Mouse (Mus musculus) MEL (cell line): ENCODE measurements around the gene Tcte3. TPM values are rescaled to one million over a fixed set of nuclear protein-coding genes. Genes with fewer than 3 reads are reported as not detected.

Source experiments
- DNase-seq: peaks from one replicate; pipeline ENCODE4 v3.0.0; 2011; ENCODE audit warnings: low read depth, low spot score
- H3K27ac ChIP-seq: 2 replicates; pipeline ENCODE4 v1.5.1; 2012; ENCODE audit warnings: low read depth, mild to moderate bottlenecking, control low read depth, low read length, moderate library complexity; ENCODE audit not compliant: control insufficient read depth
- H3K27me3 ChIP-seq, 2 experiments: fragments of 150-350 bp in 1 of 2; sonication (generic) in 1 of 2; 2 replicates each; pipeline ENCODE4 v1.6.1; 2012; ENCODE audit warnings: low read length in 2 of 2, mild to moderate bottlenecking in 2 of 2, improper control_type of control experiment in 1 of 2, moderate library complexity in 1 of 2; ENCODE audit not compliant: insufficient read depth in 2 of 2, control insufficient read depth in 1 of 2
- H3K36me3 ChIP-seq, 2 experiments: 2 replicates each; pipeline ENCODE4 v1.6.1; 2012 to 2014; ENCODE audit warnings: low read length in 2 of 2, improper control_type of control experiment in 1 of 2, inconsistent platforms in 1 of 2, mild to moderate bottlenecking in 1 of 2; ENCODE audit not compliant: insufficient read depth in 2 of 2, control insufficient read depth in 1 of 2
- H3K4me1 ChIP-seq, 2 experiments: fragments of 150-350 bp in 1 of 2; sonication (generic) in 1 of 2; 2 replicates each; pipeline ENCODE4 v1.6.1; 2012; ENCODE audit warnings: low read length in 2 of 2, improper control_type of control experiment in 1 of 2, mild to moderate bottlenecking in 1 of 2; ENCODE audit not compliant: insufficient read depth in 2 of 2, control insufficient read depth in 1 of 2
- H3K4me3 ChIP-seq, 2 experiments: fragments of 150-350 bp in 1 of 2; sonication (generic) in 1 of 2; 2 replicates each; pipeline ENCODE4 v1.5.1; 2012; ENCODE audit warnings: low read depth in 2 of 2, low read length in 2 of 2, mild to moderate bottlenecking in 2 of 2, moderate library complexity in 2 of 2, control low read depth in 1 of 2, improper control_type of control experiment in 1 of 2; ENCODE audit not compliant: control insufficient read depth in 1 of 2, insufficient read depth in 1 of 2
- H3K79me2 ChIP-seq: 2 replicates; pipeline ENCODE4 v1.6.1; 2012; ENCODE audit warnings: mild to moderate bottlenecking, low read length, moderate library complexity; ENCODE audit not compliant: control insufficient read depth, poor library complexity, insufficient read depth
- H3K9ac ChIP-seq: 2 replicates; pipeline ENCODE4 v1.6.1; 2012; ENCODE audit warnings: low read depth, mild to moderate bottlenecking, control low read depth, low read length, moderate library complexity; ENCODE audit not compliant: control insufficient read depth, poor library complexity, severe bottlenecking
- H3K9me3 ChIP-seq: fragments of 150-350 bp; sonication (generic); replicated peaks from 2 replicates; pipeline ENCODE4 v1.6.1; 2012; ENCODE audit warnings: mild to moderate bottlenecking, low read length, improper control_type of control experiment, moderate library complexity; ENCODE audit not compliant: insufficient read depth
- BHLHE40 ChIP-seq: IDR thresholded peaks from 2 replicates; pipeline ENCODE4 v1.6.1; 2012; ENCODE audit warnings: low read depth, mild to moderate bottlenecking, inconsistent platforms, low read length, improper control_type of control experiment, borderline replicate concordance
- CHD1 ChIP-seq: IDR thresholded peaks from 2 replicates; pipeline ENCODE4 v1.6.1; 2012; ENCODE audit warnings: low read depth, mild to moderate bottlenecking, inconsistent platforms, low read length, improper control_type of control experiment
- CHD2 ChIP-seq: IDR thresholded peaks from 2 replicates; pipeline ENCODE4 v1.6.1; 2011; ENCODE audit warnings: low read length, improper control_type of control experiment
- EP300 ChIP-seq, 2 experiments: IDR thresholded peaks; 2 replicates each; pipeline ENCODE4 v1.6.1; 2011; ENCODE audit warnings: improper control_type of control experiment in 2 of 2, low read length in 2 of 2, low read depth in 1 of 2, mild to moderate bottlenecking in 1 of 2
- ETS1 ChIP-seq: IDR thresholded peaks from 2 replicates; pipeline ENCODE4 v1.6.1; 2012; ENCODE audit warnings: low read depth, mild to moderate bottlenecking, inconsistent platforms, low read length, improper control_type of control experiment, moderate library complexity
- GABPA ChIP-seq: IDR thresholded peaks from 2 replicates; pipeline ENCODE4 v1.6.1; 2012; ENCODE audit warnings: low read depth, mild to moderate bottlenecking, inconsistent platforms, low read length, improper control_type of control experiment, moderate library complexity
- GATA1 ChIP-seq: IDR thresholded peaks from 2 replicates; pipeline ENCODE4 v1.6.1; 2011; ENCODE audit warnings: low read depth, low read length, improper control_type of control experiment
- HCFC1 ChIP-seq: IDR thresholded peaks from 2 replicates; pipeline ENCODE4 v1.6.1; 2012; ENCODE audit warnings: low read depth, mild to moderate bottlenecking, inconsistent platforms, low read length, improper control_type of control experiment, moderate library complexity
- JUND ChIP-seq: IDR thresholded peaks from 2 replicates; pipeline ENCODE4 v1.6.1; 2011; ENCODE audit warnings: low read depth, mild to moderate bottlenecking, improper control_type of control experiment, low read length
- KAT2A ChIP-seq: conservative IDR thresholded peaks from 2 replicates; pipeline ENCODE4 v1.6.1; 2012; ENCODE audit warnings: low read depth, low read length, improper control_type of control experiment, inconsistent platforms
- MAFK ChIP-seq: IDR thresholded peaks from 2 replicates; pipeline ENCODE4 v1.6.1; 2011; ENCODE audit warnings: low read depth, mild to moderate bottlenecking, low read length, improper control_type of control experiment, borderline replicate concordance
- MAX ChIP-seq: IDR thresholded peaks from 2 replicates; pipeline ENCODE4 v1.6.1; 2011; ENCODE audit warnings: low read length, improper control_type of control experiment
- MAZ ChIP-seq: IDR thresholded peaks from 2 replicates; pipeline ENCODE4 v1.6.1; 2012; ENCODE audit warnings: low read depth, mild to moderate bottlenecking, inconsistent platforms, low read length, improper control_type of control experiment
- MXI1 ChIP-seq: IDR thresholded peaks from 2 replicates; pipeline ENCODE4 v1.6.1; 2011; ENCODE audit warnings: mild to moderate bottlenecking, low read depth, low read length, improper control_type of control experiment
- MYB ChIP-seq: IDR thresholded peaks from 2 replicates; pipeline ENCODE4 v1.6.1; 2011; ENCODE audit warnings: mild to moderate bottlenecking, low read depth, low read length, improper control_type of control experiment
- MYC ChIP-seq: IDR thresholded peaks from 2 replicates; pipeline ENCODE4 v1.6.1; 2011; ENCODE audit warnings: low read depth, mild to moderate bottlenecking, low read length, improper control_type of control experiment, moderate library complexity
- POLR2A ChIP-seq, 2 experiments: IDR thresholded peaks; 2 replicates each; pipeline ENCODE4 v1.6.1; 2011 to 2012; ENCODE audit warnings: low read length in 2 of 2, mild to moderate bottlenecking in 2 of 2, control low read depth in 1 of 2, improper control_type of control experiment in 1 of 2, low read depth in 1 of 2, moderate library complexity in 1 of 2; ENCODE audit not compliant: control insufficient read depth in 1 of 2, insufficient read depth in 1 of 2, poor library complexity in 1 of 2
- RCOR1 ChIP-seq: IDR thresholded peaks from 2 replicates; pipeline ENCODE4 v1.6.1; 2012; ENCODE audit warnings: low read depth, mild to moderate bottlenecking, inconsistent platforms, low read length, improper control_type of control experiment
- SIN3A ChIP-seq: IDR thresholded peaks from 2 replicates; pipeline ENCODE4 v1.6.1; 2012; ENCODE audit warnings: low read length, improper control_type of control experiment, inconsistent platforms
- TAL1 ChIP-seq: IDR thresholded peaks from 2 replicates; pipeline ENCODE4 v1.6.1; 2012; ENCODE audit warnings: mild to moderate bottlenecking, inconsistent platforms, low read length, moderate library complexity, mixed read lengths
- TBP ChIP-seq: IDR thresholded peaks from 2 replicates; pipeline ENCODE4 v1.8.0; 2011; ENCODE audit warnings: low read depth, low read length, improper control_type of control experiment
- TCF12 ChIP-seq: IDR thresholded peaks from 2 replicates; pipeline ENCODE4 v1.6.1; 2014; ENCODE audit warnings: low read depth, mild to moderate bottlenecking, inconsistent platforms, low read length, improper control_type of control experiment, moderate library complexity
- USF1 ChIP-seq: IDR thresholded peaks from 2 replicates; pipeline ENCODE4 v1.6.1; 2014; ENCODE audit warnings: low read depth, mild to moderate bottlenecking, inconsistent platforms, low read length, improper control_type of control experiment, moderate library complexity
- USF2 ChIP-seq, 2 experiments: IDR thresholded peaks; 2 replicates each; pipeline ENCODE4 v1.6.1; 2011 to 2012; ENCODE audit warnings: improper control_type of control experiment in 2 of 2, low read length in 2 of 2, borderline replicate concordance in 1 of 2, inconsistent platforms in 1 of 2, low read depth in 1 of 2, mild to moderate bottlenecking in 1 of 2; ENCODE audit not compliant: insufficient read depth in 1 of 2
- ZKSCAN1 ChIP-seq: IDR thresholded peaks from 2 replicates; pipeline ENCODE4 v1.6.1; 2012; ENCODE audit warnings: low read depth, mild to moderate bottlenecking, inconsistent platforms, low read length, improper control_type of control experiment, moderate library complexity
- ZNF384 ChIP-seq: IDR thresholded peaks from 2 replicates; pipeline ENCODE4 v1.6.1; 2012; ENCODE audit warnings: low read depth, mild to moderate bottlenecking, inconsistent platforms, low read length, improper control_type of control experiment
- polyA plus RNA-seq, 2 experiments: library from polyadenylated mRNA; stranded (reverse) in 1 of 2; unstranded in 1 of 2; fragments of >175 nt in 1 of 2; fragments of >200 nt in 1 of 2; gene quantifications; 2 replicates each; pipeline versions ENCODE4 v1.2.1 to v1.2.4; 2012; ENCODE audit warnings: low replicate concordance in 2 of 2, low read depth in 1 of 2; ENCODE audit not compliant: insufficient read length in 2 of 2, insufficient read depth in 1 of 2, missing spikeins in 1 of 2
- total RNA-seq: library from RNA; depleted of rRNA; stranded (reverse); fragments of 300-350 nt; gene quantifications from 2 replicates; pipeline ENCODE4 v1.2.3, GENCODE M21; 2012

The Tcte3 gene
- total and polyA plus RNA-seq, 3 experiments: 10.3 to 13.8 TPM; not detected in 1

DNA sequence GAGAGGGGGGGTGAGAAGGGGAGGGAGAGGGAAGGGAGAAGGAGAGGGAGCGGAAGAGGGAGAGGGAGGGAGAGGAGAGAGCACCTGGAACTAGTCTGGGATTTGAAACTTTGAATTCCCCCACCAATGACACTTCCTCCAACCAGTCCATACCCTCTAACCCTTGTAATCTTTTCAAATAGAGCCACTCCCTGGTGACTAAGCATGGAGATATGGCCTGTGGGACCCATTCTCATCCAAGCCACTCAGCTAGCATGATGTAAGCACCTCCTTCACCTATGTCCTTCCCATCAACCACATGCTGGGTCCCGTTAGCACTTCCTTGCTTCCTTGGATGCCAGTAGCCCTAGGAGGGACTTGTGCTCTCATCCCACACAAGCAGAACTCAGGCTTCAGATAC lies 43.7 kb upstream of the Tcte3 start (continued):
- TF ChIP-seq RCOR1: peak; percentile 44; the same call in 1 of the 2 replicates

DNA sequence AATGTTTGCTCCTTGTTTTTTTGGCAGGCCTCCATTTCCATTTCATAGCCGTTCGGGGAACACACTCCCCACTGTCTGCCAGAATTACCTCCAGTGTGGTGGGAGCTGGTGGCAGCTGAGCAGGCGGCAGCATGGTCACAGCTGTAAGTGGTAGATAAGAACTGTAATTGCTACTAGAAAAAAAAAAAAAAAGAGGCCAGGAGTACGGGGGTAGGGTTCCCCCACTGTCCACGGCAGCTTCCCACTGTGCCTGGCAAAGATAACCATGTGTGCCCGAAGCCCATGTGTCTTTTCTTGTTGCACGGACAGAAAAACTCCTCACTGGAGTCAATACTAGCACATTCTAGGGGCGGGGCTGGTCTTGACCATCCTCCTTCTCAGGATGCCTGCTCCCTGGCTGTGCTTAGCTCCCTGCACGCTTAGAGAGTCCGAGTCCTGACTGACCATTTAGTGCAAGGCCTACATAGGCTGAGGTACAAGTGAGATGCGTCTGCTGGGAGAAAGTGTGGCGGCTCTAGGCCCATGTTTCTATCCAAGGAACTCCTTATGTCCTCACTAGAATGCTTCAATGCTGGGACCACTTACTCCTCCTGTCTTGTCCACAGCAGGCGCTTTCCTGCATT lies 43.0 kb upstream of the Tcte3 start:
- peaks cover 9 to 30% of the 10 kb centered on the region in 2 experiments; a peak in 3 of 4 replicates for H3K4me1 ChIP-seq
- no peaks in the 10 kb centered on the region for H3K27me3 ChIP-seq
- no peaks in the 10 kb centered on the region for H3K9me3 ChIP-seq
- TF ChIP-seq ZKSCAN1 (peak; percentile 56; the same call in 1 of the 2 replicates), MYB (peak; percentile 42), BHLHE40 (peak; percentile 73; the same call in 1 of the 2 replicates), JUND (no peak), MAFK (0 out of 2 replicates have a peak, but pooled peaks have one; percentile 50), POLR2A (IDR thresholded peaks at IDR 0.05; ENCODE audit: control insufficient read depth in 1 of 2, insufficient read depth in 1 of 2, low read depth in 1 of 2, low read length in 2 of 2, poor library complexity in 1 of 2) (no peak), MAZ (peak; percentile 79; the same call in 1 of the 2 replicates), EP300 (IDR thresholded peaks at IDR 0.05; ENCODE audit: low read depth in 1 of 2, low read length in 2 of 2) (peak; percentile 90), USF2 (IDR thresholded peaks at IDR 0.05; ENCODE audit: borderline replicate concordance in 1 of 2, insufficient read depth in 1 of 2, low read depth in 1 of 2, low read length in 2 of 2) (no peak), TCF12 (peak; percentile 95), ETS1 (peak; percentile 99), ZNF384 (peak; percentile 99), TAL1 (peak; percentile 99), MXI1 (peak; percentile 93), CHD1 (no peak), MAX (peak; percentile 72), GATA1 (peak; percentile 90), KAT2A (no peak), CHD2 (no peak), HCFC1 (no peak), MYC (peak; percentile 88), RCOR1 (peak; percentile 17; the same call in 1 of the 2 replicates), SIN3A (peak; percentile 84), GABPA (no peak), USF1 (no peak), TBP (0 out of 2 replicates have a peak, but pooled peaks have one; percentile 46)
- peaks cover 0 to 21% of the 10 kb centered on the region in 2 experiments; a peak in 2 of 4 replicates for H3K36me3 ChIP-seq
- peak overlapping the region; percentile 5; the same call in 1 of the 2 replicates for H3K9ac ChIP-seq
- no peaks in the 10 kb centered on the region for H3K79me2 ChIP-seq
- no peak overlapping the region for H3K4me3 ChIP-seq
- peak; percentile 92 for DNase-seq
- H3K27ac ChIP-seq: peak overlapping the region; percentile 69
